Mouse (Mus musculus): ENCODE data around the gene Thoc6. TPM values are rescaled to one million over a fixed set of nuclear protein-coding genes. Genes with fewer than 3 reads are reported as not detected.
A peak's percentile ranks its signal among the peaks of the same experiment; 100 is the strongest.

Gene Thoc6
- polyA plus RNA-seq, 1 experiment from 2014 or later = 48.5 TPM

DNA sequence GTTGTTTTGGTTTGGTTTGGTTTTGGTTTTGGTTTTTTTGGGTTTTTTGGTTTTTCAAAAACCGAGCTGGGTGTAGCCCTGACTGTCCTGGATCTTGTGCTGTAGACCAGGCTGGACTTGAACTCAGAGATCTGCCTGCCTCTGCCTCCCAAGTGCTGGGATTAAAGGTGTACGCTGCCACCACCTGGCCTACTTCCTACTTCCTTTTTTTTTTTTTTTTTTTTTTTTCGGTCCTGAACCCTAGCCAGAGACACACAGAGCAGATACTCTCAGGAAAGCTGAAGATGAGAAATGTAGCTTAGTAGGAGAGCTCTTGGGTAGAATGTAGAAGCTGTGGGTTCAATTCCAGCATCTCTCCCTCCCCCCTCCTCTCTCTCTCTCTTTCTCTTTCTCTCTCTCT lies 15.2 kb downstream of the Thoc6 start:
- Histone ChIP-seq H3K4me1 (peaks cover 5% of the 10 kb centered on the region; the same call in 1 of the 2 replicates), H3K4me3 (no peak overlapping the region), H3K4me2 (replicated peaks) (no peak overlapping the region), H3K9ac (replicated peaks) (no peak overlapping the region), H3K9me3 (no peaks in the 10 kb centered on the region), H3K27ac (replicated peaks) (no peak overlapping the region), H3K27me3 (peaks cover 51% of the 10 kb centered on the region), H3K36me3 (no peaks in the 10 kb centered on the region)
- 88% methylated on average over 3 of the region's 3 CpGs for WGBS
- no peak for ATAC-seq (ENCODE audit: low FRiP score, low read depth)

DNA sequence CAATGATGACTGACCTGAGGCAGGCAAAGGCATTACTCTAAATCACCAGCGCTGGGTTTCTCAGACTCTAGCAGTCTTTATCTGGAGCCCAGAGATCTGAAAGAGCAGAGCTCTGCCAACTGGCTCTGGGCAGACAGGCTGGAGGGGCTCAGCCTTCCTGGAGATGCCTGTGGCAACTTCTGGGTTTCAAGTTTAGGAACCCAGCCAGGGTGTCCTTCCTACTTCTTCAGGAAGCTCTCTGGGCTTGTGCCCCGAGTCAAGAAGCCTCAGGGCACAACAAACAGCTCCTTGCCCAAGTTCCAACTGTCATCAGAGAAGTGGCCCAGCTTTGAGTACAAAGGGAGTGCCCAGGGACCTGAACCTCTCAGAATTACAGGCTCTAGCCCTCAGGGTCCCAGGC lies 19.3 kb downstream of the Thoc6 start:
- Histone ChIP-seq H3K9me3 (no peaks in the 10 kb centered on the region), H3K4me1 (no peaks in the 10 kb centered on the region), H3K4me2 (replicated peaks) (no peak overlapping the region), H3K36me3 (no peaks in the 10 kb centered on the region), H3K27ac (replicated peaks) (no peak overlapping the region), H3K9ac (replicated peaks) (no peak overlapping the region), H3K4me3 (no peak overlapping the region), H3K27me3 (peaks cover 12% of the 10 kb centered on the region)
- no peak for ATAC-seq (ENCODE audit: low FRiP score, low read depth)
- 51% methylated on average over 2 of the region's 2 CpGs for WGBS

DNA sequence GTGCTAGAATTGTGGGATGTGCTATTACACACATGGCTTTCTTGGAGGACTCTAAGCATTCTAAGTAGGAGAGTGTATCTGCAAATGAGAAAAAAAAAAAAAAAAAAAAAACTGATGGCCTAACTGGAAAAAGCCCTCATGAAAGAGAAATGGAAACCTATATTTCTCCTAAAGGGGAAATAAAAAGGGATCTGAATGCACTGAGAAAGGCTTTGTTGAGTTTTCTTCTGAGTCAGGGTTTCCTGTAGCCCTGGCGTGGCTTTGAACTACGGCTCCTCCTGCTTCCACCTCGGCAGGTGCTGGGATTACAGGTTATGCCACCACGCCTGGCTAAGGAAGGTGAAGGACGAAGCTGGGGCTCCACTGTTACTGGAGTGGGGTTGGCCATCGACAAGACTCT lies 19.7 kb downstream of the Thoc6 start:
- WGBS = 72% methylated on average over 6 of the region's 6 CpGs
- ATAC-seq (ENCODE audit: low FRiP score, low read depth) = no peak
- Histone ChIP-seq H3K36me3 (no peaks in the 10 kb centered on the region), H3K4me3 (no peak overlapping the region), H3K4me1 (no peaks in the 10 kb centered on the region), H3K4me2 (replicated peaks) (no peak overlapping the region), H3K27me3 (peaks cover 8% of the 10 kb centered on the region), H3K9ac (replicated peaks) (no peak overlapping the region), H3K27ac (replicated peaks) (no peak overlapping the region), H3K9me3 (no peaks in the 10 kb centered on the region)

DNA sequence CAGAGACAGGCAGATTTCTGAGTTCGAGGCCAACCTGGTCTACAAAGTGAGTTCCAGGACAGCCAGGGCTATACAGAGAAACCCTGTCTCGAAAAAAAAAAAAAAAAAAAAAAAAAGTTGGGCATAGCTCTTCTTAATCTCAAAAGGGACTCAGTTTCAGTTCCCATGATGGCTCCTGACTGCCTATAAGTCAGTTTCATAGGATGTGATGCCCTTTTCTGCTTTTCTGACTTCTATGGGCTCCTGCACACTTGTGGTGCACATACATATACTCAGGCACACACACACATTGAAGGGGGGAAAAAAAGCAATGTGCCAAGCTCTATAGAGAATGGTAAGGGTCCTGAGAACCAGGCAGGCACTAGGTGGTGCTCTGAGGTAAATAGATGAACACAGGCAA lies 20.4 kb downstream of the Thoc6 start:
- H3K36me3 ChIP-seq = no peaks in the 10 kb centered on the region
- 64% methylated on average over 2 of the region's 2 CpGs for WGBS
- no peak overlapping the region for H3K4me2 ChIP-seq (replicated peaks)
- no peak overlapping the region for H3K4me3 ChIP-seq
- H3K27me3 ChIP-seq = peaks cover 6% of the 10 kb centered on the region; the same call in 1 of the 2 replicates
- H3K9me3 ChIP-seq = no peaks in the 10 kb centered on the region
- H3K4me1 ChIP-seq = no peaks in the 10 kb centered on the region
- H3K27ac ChIP-seq (replicated peaks) = no peak overlapping the region
- H3K9ac ChIP-seq (replicated peaks) = no peak overlapping the region
- ATAC-seq (ENCODE audit: low FRiP score, low read depth) = no peak

DNA sequence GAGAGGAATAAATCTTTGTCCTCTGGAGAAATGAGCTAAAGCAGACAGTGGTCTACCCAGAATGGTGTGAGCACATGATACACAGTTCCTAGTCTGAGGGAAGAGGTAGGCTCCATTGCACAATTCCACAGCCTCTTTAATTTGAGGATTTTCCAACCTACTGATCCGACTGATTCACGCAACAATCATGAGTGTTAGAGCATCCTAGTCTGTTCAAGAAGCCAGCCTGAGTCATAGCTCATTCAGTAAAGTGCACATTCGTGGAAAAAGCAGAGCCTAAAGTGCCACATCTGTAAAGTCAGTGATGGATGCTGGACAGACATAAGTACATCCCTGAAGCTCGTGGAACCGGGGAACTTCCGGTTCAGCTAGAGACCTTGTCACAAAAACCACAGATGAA lies 22.3 kb downstream of the Thoc6 start:
- Histone ChIP-seq H3K36me3 (no peaks in the 10 kb centered on the region), H3K4me1 (no peaks in the 10 kb centered on the region), H3K27me3 (peaks cover 10% of the 10 kb centered on the region), H3K9ac (replicated peaks) (no peak overlapping the region), H3K4me2 (replicated peaks) (no peak overlapping the region), H3K27ac (replicated peaks) (no peak overlapping the region), H3K4me3 (no peak overlapping the region), H3K9me3 (no peaks in the 10 kb centered on the region)
- no peak for ATAC-seq (ENCODE audit: low FRiP score, low read depth)
- 80% methylated on average over 6 of the region's 6 CpGs for WGBS

DNA sequence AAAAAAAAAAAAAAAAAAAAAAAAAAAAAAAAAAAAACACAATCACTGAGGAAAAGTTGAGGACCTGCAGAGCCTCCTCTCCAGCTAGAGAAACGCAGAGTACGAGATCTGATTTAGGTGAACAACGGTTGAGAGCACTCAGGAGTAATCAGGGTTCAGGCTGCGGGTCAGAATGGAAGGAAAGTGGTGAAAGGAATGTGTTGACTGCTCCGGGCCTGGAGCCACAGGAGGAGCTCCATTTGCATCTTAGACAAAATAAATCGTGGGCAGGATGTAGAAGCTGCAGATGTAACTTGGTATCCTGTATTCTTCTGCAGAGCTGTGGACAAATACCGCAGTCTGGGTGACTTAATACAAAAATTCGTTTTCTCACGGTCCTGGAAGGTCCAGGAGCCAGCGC lies 27.8 kb downstream of the Thoc6 start:
- 25% methylated on average over 10 of the region's 10 CpGs for WGBS
- H3K4me1 ChIP-seq = peaks cover 11% of the 10 kb centered on the region

DNA sequence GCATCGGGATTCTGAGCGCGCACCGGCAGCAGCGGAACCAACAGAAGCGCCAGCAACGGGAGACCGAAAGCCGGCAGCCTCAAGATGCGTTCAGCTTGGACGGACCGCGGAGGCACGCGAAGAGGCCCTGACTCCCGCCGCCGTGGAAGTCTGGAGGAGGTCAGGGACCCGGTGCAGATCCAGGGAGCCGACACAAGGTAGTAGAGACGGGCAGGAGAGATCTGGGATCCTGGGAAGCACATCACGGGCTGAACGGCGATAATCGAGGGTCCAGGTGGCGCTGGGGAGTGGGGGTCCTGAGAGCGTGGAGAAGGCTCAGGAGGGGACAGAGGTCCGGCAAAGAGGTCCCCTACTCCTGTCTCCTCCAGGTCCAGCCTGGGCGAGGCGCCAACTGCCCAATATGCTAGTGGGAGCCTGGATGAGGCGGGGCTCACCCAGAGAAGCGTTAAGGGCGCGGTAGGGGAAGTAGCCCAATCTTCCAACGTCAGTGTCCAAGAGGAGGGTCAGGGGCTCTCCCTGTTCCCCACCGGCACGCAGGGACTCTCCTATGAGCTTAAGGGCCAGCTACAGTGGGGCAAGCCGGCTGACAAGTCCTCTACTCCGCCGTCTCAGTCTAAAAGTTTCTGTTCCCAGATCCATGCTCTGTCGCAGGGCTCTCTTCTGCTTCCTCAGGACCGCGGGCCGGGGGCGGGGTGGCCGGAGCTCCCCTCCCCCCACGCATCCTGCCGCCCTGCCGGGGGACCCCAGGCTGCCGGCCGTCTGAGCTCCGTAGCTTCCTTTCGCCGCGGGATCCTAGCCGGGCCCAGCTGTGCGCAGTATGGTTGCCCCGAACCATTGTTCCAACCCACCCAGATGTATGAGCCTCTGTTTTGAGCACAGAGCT lies 28.8 kb downstream of the Thoc6 start, which contains the start of gene Mmp25:
Gene Mmp25, minus strand, starts transcription at position 665 of the 883 bp plus-strand sequence.
- Histone ChIP-seq H3K4me3 (peak within 1 kb of the TSS; percentile 44), H3K27ac (replicated peaks) (no peak within 1 kb of the TSS), H3K4me2 (replicated peaks) (peak within 1 kb of the TSS; percentile 70), H3K4me1 (peaks cover 11% of the 10 kb centered on the region), H3K27me3 (peaks cover 34% of the 10 kb centered on the region), H3K9ac (replicated peaks) (peak within 1 kb of the TSS; percentile 29), H3K9me3 (no peaks in the 10 kb centered on the region), H3K36me3 (no peaks in the 10 kb centered on the region)
- under 1% methylated on average over 57 of the region's 58 CpGs for WGBS
- peak; percentile 57; the same call in 1 of the 2 replicates for ATAC-seq (ENCODE audit: low FRiP score, low read depth)

More for the DNA sequence above, 27.8 kb downstream of the Thoc6 start:
- H3K4me3 ChIP-seq = no peak overlapping the region
- H3K9me3 ChIP-seq = no peaks in the 10 kb centered on the region
- H3K27ac ChIP-seq (replicated peaks) = no peak overlapping the region
- H3K36me3 ChIP-seq = no peaks in the 10 kb centered on the region
- no peak overlapping the region for H3K4me2 ChIP-seq (replicated peaks)
- no peak overlapping the region for H3K9ac ChIP-seq (replicated peaks)
- peaks cover 34% of the 10 kb centered on the region for H3K27me3 ChIP-seq
- no peak for ATAC-seq (ENCODE audit: low FRiP score, low read depth)

DNA sequence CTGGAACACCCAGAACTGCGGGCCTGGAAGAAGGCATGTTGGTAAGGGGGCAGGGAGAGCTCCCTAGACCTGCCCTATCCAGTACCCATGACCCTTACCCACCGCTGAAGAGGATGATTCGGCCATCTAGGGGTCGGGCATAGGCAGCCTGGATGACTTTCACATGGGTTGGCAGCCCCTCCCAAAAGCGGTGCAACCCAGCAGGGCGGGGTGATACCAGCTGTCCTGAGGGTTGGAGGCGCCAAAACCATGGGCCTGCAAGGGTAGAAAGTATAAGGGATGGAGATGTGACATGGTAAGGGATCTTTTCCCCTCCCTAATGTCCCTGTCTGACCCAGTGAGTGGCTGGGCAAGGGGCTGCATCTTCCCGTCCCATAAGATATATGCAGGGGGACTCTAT lies 42.4 kb downstream of the Thoc6 start:
- Histone ChIP-seq H3K9me3 (no peaks in the 10 kb centered on the region), H3K36me3 (no peaks in the 10 kb centered on the region), H3K9ac (replicated peaks) (no peak overlapping the region), H3K4me1 (peaks cover 4% of the 10 kb centered on the region; the same call in 1 of the 2 replicates), H3K27ac (replicated peaks) (no peak overlapping the region), H3K27me3 (0 out of 2 replicates have a peak, but pooled peaks cover 6% of the 10 kb centered on the region), H3K4me3 (no peak overlapping the region), H3K4me2 (replicated peaks) (no peak overlapping the region)
- no peak for ATAC-seq (ENCODE audit: low FRiP score, low read depth)
- 87% methylated on average over 8 of the region's 8 CpGs for WGBS

DNA sequence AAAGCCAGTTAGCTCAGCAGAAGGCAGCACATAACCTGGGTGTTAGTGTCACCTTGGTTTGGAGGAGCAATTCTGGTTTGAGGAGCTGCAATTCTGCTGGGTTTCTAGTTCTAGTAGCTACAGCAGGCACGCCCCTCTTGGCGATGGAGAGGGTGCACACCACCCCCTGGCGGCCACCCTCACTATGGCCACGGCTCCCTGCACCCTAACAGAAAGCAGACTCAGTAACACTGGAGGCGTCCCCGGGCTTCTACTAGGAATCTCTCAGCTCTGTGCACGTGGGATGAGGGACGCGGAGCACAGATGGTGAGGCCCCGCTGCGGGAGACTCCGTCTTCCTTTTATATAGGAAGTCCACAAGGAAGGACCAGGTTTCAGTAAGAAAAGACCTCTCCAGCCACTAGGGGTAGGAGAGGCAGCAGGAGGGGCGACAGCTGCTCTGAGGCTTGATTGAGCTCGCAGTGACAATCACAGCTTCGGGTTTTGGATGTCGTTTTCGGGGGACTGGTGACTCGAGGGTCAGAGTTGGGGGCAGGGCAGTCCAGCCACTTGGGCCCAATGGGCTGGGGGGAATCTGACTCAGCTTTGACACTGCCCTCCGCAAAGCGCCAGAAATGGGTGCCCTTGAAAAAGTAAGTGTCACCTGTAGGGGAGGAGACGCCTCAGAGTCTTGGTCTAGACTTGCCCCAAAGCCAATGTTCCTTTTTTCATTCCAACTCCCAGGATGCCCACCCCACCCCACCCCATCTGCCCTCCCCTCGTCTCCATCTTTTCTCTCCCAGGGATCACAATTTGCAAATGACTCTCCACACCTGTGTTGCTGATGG lies 43.3 kb downstream of the Thoc6 start:
- H3K9ac ChIP-seq (replicated peaks) = 0 out of 2 replicates have a peak overlapping the region, but pooled peaks have one; percentile 31
- no peaks in the 10 kb centered on the region for H3K36me3 ChIP-seq
- no peaks in the 10 kb centered on the region for H3K9me3 ChIP-seq
- H3K4me2 ChIP-seq (replicated peaks) = peak overlapping the region; percentile 45
- 20% methylated on average over 22 of the region's 22 CpGs for WGBS
- ATAC-seq (ENCODE audit: low FRiP score, low read depth) = peak; percentile 87
- H3K27me3 ChIP-seq = 0 out of 2 replicates have a peak, but pooled peaks cover 6% of the 10 kb centered on the region
- H3K4me1 ChIP-seq = peaks cover 4% of the 10 kb centered on the region; the same call in 1 of the 2 replicates
- H3K27ac ChIP-seq (replicated peaks) = no peak overlapping the region
- 0 out of 2 replicates have a peak overlapping the region, but pooled peaks have one; percentile 13 for H3K4me3 ChIP-seq

DNA sequence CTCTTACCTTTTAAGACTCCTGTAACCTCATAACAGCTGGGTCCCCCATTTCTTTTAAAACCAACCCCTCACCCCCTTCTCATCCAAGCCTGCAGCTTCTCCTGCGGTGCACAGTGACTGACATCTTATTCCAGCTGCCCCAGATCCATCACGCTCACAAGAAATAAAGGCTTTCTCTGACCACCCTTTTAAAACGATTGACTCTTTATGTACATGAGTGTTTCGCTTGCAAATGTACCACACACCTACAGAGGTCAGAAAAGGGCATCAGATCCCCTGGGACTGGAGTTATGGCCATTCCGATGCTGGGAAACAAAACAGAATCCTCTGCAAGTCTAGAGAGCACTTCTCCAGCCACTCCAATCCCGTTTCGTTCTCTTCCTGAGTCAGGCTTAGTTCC lies 45.9 kb downstream of the Thoc6 start:
- no peak for ATAC-seq (ENCODE audit: low FRiP score, low read depth)
- WGBS = 33% methylated on average over 7 of the region's 7 CpGs
- Histone ChIP-seq H3K36me3 (no peaks in the 10 kb centered on the region), H3K9ac (replicated peaks) (no peak overlapping the region), H3K4me2 (replicated peaks) (no peak overlapping the region), H3K27ac (replicated peaks) (no peak overlapping the region), H3K4me1 (peaks cover 4% of the 10 kb centered on the region; the same call in 1 of the 2 replicates), H3K9me3 (no peaks in the 10 kb centered on the region), H3K4me3 (no peak overlapping the region), H3K27me3 (0 out of 2 replicates have a peak, but pooled peaks cover 6% of the 10 kb centered on the region)

DNA sequence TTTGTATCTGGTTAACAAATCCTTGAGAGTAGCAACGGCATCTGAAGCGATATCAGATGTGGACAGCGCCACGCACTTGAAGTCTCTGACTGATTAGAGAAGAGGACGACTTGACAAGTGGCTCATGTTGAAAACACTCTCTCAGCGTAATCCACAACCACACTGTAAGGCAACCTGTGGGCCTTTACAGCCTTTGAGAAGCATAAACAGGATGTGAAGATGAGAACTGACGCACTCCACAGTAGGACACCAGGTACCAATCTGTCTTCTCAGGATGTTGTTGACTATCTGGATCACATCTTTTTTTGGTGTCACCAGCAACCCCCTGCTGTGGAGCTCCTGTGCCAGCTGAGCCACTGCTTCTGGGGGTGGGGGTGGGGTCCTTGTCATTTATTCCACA lies 53.3 kb downstream of the Thoc6 start:
- Histone ChIP-seq H3K27ac (replicated peaks) (no peak overlapping the region), H3K4me2 (replicated peaks) (no peak overlapping the region), H3K9ac (replicated peaks) (no peak overlapping the region), H3K4me1 (no peaks in the 10 kb centered on the region), H3K4me3 (no peak overlapping the region), H3K27me3 (no peaks in the 10 kb centered on the region), H3K36me3 (no peaks in the 10 kb centered on the region), H3K9me3 (no peaks in the 10 kb centered on the region)
- 88% methylated on average over 7 of the region's 7 CpGs for WGBS
- no peak for ATAC-seq (ENCODE audit: low FRiP score, low read depth)
